Mouse (Mus musculus): ENCODE results near the gene Vgf.

Gene Vgf

DNA sequence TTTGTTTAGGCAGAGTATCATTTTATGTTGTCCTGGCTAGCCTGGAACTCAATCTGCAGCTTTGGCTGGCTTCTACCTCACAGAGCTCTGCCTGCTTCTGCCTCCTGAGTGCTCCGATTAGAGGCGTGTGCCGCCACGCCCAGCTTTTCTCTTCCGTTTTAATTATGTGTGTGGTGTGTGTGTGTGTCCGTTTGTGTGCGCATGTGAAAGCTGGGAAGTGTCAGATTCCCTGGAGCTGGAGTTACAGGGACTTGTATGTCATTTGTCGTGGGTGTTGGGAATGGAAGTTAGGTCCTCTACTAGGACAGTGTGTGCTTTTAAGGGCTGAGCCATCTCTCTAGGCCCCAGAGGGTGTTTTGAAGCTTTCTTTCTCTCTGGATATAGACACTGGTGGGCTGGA is 46.9 kb downstream of the Vgf start:
- no peak for DNase-seq

DNA sequence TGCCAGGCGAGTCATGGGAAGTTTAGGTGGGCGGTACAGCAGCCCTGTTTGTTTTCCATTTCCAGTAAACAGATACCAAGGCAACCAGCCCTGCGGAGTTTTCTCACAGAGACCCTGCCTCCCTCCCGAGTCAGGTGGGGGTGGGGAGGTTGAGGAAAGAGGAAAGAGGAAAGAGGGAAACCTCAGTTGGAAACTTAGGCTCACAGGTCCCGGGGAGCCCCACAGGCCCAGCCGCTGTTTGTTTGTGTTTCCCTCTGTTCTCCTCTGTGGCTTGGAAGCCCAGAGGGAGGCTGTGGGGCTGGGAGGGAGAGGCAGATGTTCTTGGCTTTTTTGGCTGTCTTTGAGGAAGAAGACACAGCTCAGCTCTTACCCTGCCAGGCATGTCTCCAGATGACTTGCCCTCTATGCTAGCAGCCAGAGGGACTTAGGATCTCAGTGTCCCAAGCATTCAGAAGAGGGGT is 48.0 kb downstream of the Vgf start:
- no peak for DNase-seq

DNA sequence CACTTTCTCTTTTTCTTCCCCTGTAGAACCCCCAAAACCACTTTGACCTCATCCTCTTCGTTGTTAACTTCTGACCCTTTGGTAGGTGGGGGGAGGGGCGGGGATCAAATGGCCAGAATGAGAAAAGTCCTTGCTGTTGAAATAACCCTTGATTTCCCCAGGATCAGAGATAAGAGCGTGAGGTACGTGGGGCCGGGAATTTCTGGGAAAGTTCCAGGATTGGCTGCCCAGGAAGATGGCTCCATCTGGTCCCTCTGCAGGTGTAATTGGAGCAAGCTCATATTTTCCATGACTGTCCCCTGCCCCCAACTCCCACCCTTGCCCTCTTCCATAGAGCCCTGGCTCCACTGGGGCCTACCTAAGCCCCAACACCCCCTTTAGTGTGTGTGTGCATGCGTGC is 49.5 kb downstream of the Vgf start:
- no peak for DNase-seq

DNA sequence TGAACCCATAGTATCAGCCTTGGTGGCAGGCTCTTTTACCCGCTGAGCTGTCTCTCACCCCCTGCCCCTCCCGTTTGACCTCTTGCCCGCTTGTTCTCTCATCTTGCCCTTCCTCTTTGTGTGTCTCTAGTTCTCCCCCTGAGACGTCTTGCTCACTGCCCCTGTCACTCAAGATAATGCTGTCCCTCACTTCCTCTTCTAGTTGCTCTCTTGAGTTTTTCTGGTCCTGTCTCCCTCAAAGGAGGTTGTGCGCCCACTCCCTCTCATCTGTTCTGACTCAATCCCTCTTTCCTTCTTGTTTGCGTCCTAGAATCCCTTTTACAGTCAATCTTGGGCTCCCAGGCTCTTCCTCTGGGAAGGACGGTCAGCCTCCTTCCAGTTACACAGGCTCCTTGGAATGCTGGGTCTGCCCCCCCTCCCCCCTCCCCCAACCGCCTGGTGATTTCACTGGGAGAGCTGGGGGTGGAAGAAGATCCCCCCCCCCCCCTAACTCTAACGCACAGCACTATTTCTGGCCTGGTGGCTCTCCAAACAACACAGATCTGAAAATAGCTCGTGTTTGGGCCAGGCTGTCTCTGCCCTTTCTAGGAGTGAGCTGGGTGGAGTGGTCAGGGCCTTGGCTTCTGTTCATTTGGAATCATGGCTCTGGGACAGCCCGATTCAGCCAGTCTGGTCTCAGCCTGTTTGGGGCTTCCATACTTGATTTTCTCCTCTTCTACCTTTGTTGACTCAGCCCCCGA is 50.2 kb downstream of the Vgf start:
- no peak for DNase-seq

DNA sequence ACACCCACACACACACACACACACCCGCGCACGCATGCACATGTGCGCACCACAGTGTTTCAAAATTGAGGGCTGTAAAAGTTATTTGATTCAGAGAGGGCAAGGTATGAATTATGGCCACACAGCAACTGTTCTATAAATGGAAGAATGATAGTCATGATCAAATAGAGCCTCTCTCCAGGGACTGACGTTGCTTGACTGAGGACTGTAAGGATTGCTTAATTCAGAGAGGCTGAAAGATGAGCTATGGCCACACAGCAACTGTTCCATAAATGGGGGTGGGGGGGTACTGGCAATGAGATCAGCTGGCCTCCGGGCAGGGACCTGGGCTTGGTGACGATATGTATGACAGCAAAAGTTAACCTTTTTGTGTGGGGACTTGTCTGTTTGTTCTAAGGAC is 51.0 kb downstream of the Vgf start:
- no peak for DNase-seq

DNA sequence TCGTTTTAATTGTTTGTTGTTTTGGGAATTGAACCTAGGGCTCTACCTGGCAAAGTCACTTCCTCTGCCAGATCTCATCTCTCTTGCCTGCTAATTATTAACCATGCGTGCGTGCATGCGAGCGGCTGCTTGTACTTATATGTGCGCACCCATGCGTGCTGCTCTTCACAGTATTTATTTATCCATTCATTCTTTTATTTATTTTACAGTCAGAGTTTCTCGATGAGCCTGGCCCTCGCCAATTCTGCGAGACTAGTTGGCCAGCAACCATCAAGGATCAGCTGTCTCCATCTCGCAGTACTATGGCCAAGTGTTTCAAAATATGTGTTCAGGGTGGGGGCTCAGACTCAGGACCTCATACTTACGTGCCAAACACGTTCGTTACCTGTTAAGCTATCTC is 51.8 kb downstream of the Vgf start:
- DNase-seq = no peak

DNA sequence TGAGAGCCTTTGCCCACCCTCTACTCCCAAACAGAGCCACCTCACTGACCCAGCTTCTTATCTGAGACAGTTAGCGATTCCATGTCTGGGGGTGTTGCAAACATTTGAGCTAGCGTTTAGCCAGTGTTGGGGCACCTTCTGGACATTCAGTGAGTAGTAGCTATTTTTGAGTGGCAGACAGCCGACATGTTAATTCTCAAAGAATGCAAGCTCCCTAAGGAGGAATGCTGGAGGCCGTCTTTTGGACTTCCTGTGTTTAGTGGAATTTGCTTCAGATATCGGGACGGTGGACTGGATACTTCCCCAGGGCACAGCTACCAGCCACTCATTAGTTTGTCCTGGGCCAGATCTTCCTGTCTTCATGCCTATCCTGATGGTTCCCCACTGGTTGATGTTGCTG is 52.4 kb downstream of the Vgf start:
- DNase-seq = no peak

DNA sequence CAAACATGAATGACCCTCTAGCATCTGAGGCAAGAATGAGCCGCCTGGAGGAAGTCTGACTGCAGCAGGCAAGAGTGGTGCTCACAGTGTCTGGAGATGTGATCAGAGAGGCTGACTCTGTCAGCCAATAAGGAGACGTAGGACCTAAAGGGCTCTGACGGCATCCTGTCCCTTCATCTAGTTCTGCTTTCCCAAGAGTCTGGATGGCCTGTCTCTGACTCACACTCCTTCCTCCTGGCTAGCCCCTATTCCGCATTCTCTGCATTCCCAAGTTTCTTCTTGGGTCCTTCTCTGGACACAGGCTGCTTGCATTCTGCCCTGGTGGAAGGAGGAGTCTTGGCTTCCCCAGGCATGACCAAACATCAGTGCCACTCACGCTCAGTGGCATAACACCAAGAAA is 53.7 kb downstream of the Vgf start:
- DNase-seq = no peak
